Mouse (Mus musculus) heart, postnatal 0 days (tissue): ENCODE measurements at regions not wholly inside any gene's neighbourhood (a gene's known extent, or its start where the extent isn't known, plus 50 kb on each side); places are given as distances from the start of the nearest gene placed in this dataset.

ENCODE experiments used
- ATAC-seq: fragments of 200-750 bp; cut with Nextera tagmentation; 2 replicates; pipeline ENCODE4 v1.8.0; 2017; ENCODE audit warnings: low read depth, moderate number of reproducible peaks, moderate library complexity; ENCODE audit not compliant: insufficient read depth
- DNase-seq: peaks from one replicate; pipeline ENCODE4 v3.0.0-alpha.2; 2016; ENCODE audit warnings: low spot score
- H3K27ac ChIP-seq: fragments of 300-500 bp; sonication (generic); 2 replicates; pipeline ENCODE4 v1.5.1; 2014; ENCODE audit warnings: low read depth, mild to moderate bottlenecking
- H3K27me3 ChIP-seq: fragments of 300-500 bp; sonication (generic); 2 replicates; pipeline ENCODE4 v1.6.1; 2014; ENCODE audit warnings: low read length, mixed read lengths; ENCODE audit not compliant: control insufficient read depth, insufficient read depth
- H3K36me3 ChIP-seq: fragments of 300-500 bp; sonication (generic); replicated peaks from 2 replicates; pipeline ENCODE4 v1.6.1; 2014; ENCODE audit warnings: low read length, mixed read lengths; ENCODE audit not compliant: control insufficient read depth, insufficient read depth
- H3K4me1 ChIP-seq: fragments of 300-500 bp; sonication (generic); 2 replicates; pipeline ENCODE4 v1.6.1; 2014; ENCODE audit warnings: antibody characterized with exemption; ENCODE audit not compliant: control insufficient read depth, insufficient read depth
- H3K4me2 ChIP-seq: fragments of 300-500 bp; sonication (generic); 2 replicates; pipeline ENCODE4 v1.6.1; 2014; ENCODE audit warnings: low read depth, mild to moderate bottlenecking, low read length, moderate library complexity
- H3K4me3 ChIP-seq: fragments of 300-500 bp; sonication (generic); 2 replicates; pipeline ENCODE4 v1.5.1; 2014; ENCODE audit warnings: low read depth, low read length
- H3K9ac ChIP-seq: fragments of 300-500 bp; sonication (generic); replicated peaks from 2 replicates; pipeline ENCODE4 v1.6.1; 2014; ENCODE audit warnings: low read depth, low read length, mixed read lengths
- H3K9me3 ChIP-seq: fragments of 300-500 bp; sonication (generic); replicated peaks from 2 replicates; pipeline ENCODE4 v1.6.1; 2016; ENCODE audit warnings: low read length; ENCODE audit not compliant: control insufficient read depth
- CTCF ChIP-seq: IDR thresholded peaks from 2 replicates; pipeline ENCODE4 v1.5.1; 2016; ENCODE audit warnings: antibody characterized with exemption, control low read depth, low read depth
- EP300 ChIP-seq: IDR thresholded peaks from 2 replicates; pipeline ENCODE4 v1.6.1; 2016; ENCODE audit warnings: antibody characterized with exemption, low read depth
- WGBS: fragments of 180-500 bp; shearing (Covaris S2); extraction: QIAGEN DNeasy Blood & Tissue Kit; methylation state at CpG from one replicate; pipeline ENCODE4 v1.1.7; 2014; 5-methylcytosine and 5-hydroxymethylcytosine counted together

- no peak overlapping the region for H3K9ac ChIP-seq
- DNase-seq: no peak
- H3K4me3 ChIP-seq: no peak overlapping the region
- WGBS: 71% methylated on average over 6 of the region's 6 CpGs
- no peaks in the 10 kb centered on the region for H3K36me3 ChIP-seq
- no peaks in the 10 kb centered on the region; the same call in 1 of the 2 replicates for H3K4me1 ChIP-seq
- H3K9me3 ChIP-seq: no peaks in the 10 kb centered on the region
- no peak overlapping the region for H3K4me2 ChIP-seq
- no peak for TF ChIP-seq EP300
- no peak for TF ChIP-seq CTCF
- no peaks in the 10 kb centered on the region for H3K27me3 ChIP-seq
- no peak for ATAC-seq
- no peak overlapping the region for H3K27ac ChIP-seq
Observed at GRCm38 (mm10) chr16:93193263-93193662, 367.3 kb upstream of the Runx1 start.

- H3K27me3 ChIP-seq: no peaks in the 10 kb centered on the region
- H3K9ac ChIP-seq: no peak overlapping the region
- no peak overlapping the region for H3K4me2 ChIP-seq
- H3K27ac ChIP-seq: no peak overlapping the region
- no peaks in the 10 kb centered on the region for H3K9me3 ChIP-seq
- ATAC-seq: no peak
- no peaks in the 10 kb centered on the region for H3K36me3 ChIP-seq
- no peaks in the 10 kb centered on the region; the same call in 1 of the 2 replicates for H3K4me1 ChIP-seq
- no peak overlapping the region for H3K4me3 ChIP-seq
- no peak for DNase-seq
- TF ChIP-seq CTCF: no peak
- no peak for TF ChIP-seq EP300
- WGBS: 68% methylated on average over 9 of the region's 9 CpGs
Observed at GRCm38 (mm10) chr16:93192651-93193173, 366.8 kb upstream of the Runx1 start.

- H3K27me3 ChIP-seq: no peaks in the 10 kb centered on the region
- H3K9me3 ChIP-seq: no peaks in the 10 kb centered on the region
- H3K36me3 ChIP-seq: no peaks in the 10 kb centered on the region
- ATAC-seq: no peak
- DNase-seq: no peak
- H3K4me2 ChIP-seq: no peak overlapping the region
- TF ChIP-seq EP300 (no peak), CTCF (no peak)
- H3K4me3 ChIP-seq: no peak overlapping the region
- WGBS: 74% methylated on average over 5 of the region's 5 CpGs
- no peaks in the 10 kb centered on the region; the same call in 1 of the 2 replicates for H3K4me1 ChIP-seq
- no peak overlapping the region for H3K27ac ChIP-seq
- H3K9ac ChIP-seq: no peak overlapping the region
Observed at GRCm38 (mm10) chr16:93191174-93191573, 365.2 kb upstream of the Runx1 start.

- DNase-seq (no peak), ATAC-seq (no peak)
- no peaks in the 10 kb centered on the region for H3K27me3 ChIP-seq
- H3K27ac ChIP-seq: no peak overlapping the region
- no peak overlapping the region for H3K4me2 ChIP-seq
- H3K9me3 ChIP-seq: no peaks in the 10 kb centered on the region
- H3K4me3 ChIP-seq: no peak overlapping the region
- no peak for TF ChIP-seq EP300
- no peak for TF ChIP-seq CTCF
- 44% methylated on average over 3 of the region's 3 CpGs for WGBS
- no peaks in the 10 kb centered on the region for H3K36me3 ChIP-seq
- H3K9ac ChIP-seq: no peak overlapping the region
- no peaks in the 10 kb centered on the region; the same call in 1 of the 2 replicates for H3K4me1 ChIP-seq
Observed at GRCm38 (mm10) chr16:93190301-93190700, 364.4 kb upstream of the Runx1 start.

- ATAC-seq (no peak), DNase-seq (no peak)
- Histone ChIP-seq H3K9me3 (no peaks in the 10 kb centered on the region), H3K4me2 (no peak overlapping the region), H3K27ac (no peak overlapping the region), H3K9ac (no peak overlapping the region), H3K4me3 (no peak overlapping the region), H3K27me3 (no peaks in the 10 kb centered on the region), H3K36me3 (no peaks in the 10 kb centered on the region), H3K4me1 (no peaks in the 10 kb centered on the region; the same call in 1 of the 2 replicates)
- 61% methylated on average over 3 of the region's 3 CpGs for WGBS
- TF ChIP-seq EP300: no peak
- no peak for TF ChIP-seq CTCF
Observed at GRCm38 (mm10) chr16:93189875-93190274, 363.9 kb upstream of the Runx1 start.

GRCm38 (mm10) chr16:93189412-93189811 lies 363.5 kb upstream of the Runx1 start:
- Histone ChIP-seq H3K4me1 (no peaks in the 10 kb centered on the region; the same call in 1 of the 2 replicates), H3K9ac (no peak overlapping the region), H3K4me2 (no peak overlapping the region), H3K27ac (no peak overlapping the region), H3K36me3 (no peaks in the 10 kb centered on the region), H3K9me3 (no peaks in the 10 kb centered on the region), H3K27me3 (no peaks in the 10 kb centered on the region), H3K4me3 (no peak overlapping the region)
- ATAC-seq: no peak
- DNase-seq: no peak
- TF ChIP-seq CTCF (no peak), EP300 (no peak)
- WGBS: 78% methylated on average over 5 of the region's 5 CpGs
